Mouse (Mus musculus): ENCODE results near the gene Sapcd1.

Sapcd1 gene

DNA sequence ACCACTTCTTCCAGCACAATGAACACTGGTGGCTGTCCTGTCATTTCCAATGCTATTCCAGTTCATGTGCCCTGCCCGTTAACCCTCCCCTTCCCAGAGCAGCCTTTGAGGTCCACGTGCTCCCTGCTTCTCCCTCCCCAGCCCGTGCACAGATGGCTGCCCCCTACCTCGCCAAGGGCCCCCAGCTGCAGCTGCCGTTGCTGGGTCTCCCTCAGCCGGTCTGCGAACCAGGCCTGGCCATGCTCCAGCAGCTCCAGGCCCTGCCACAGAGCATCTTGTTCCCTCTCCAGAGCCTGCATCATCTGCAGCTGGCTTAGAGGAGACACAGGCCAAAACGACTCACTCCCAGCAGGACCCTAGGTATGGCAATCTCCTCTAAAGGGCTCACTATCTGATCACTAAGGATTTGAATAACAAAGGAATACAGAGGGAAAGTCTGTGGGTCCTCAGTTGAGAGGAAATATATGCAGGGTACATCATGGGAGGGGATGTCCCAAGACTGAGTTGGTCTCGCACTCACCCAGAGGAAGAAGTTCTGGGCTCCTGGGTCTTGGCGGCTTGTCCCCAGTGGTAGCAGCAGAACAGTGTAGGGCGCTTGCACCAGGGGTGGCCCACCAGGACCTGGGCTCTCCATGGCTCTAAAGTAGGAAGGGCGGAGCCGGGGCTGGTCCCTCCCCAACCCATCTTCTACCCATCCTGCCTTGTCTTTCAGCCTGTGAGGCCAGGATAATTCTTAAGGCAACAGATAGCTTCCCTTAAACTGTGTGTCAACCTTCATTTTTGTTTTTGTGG is at the start of gene Sapcd1:
TSS of gene Sapcd1 (minus strand) at position 740 of the 792 bp plus-strand sequence.
- no peak for DNase-seq (ENCODE audit: extremely low spot score, low read depth, low spot score)

DNA sequence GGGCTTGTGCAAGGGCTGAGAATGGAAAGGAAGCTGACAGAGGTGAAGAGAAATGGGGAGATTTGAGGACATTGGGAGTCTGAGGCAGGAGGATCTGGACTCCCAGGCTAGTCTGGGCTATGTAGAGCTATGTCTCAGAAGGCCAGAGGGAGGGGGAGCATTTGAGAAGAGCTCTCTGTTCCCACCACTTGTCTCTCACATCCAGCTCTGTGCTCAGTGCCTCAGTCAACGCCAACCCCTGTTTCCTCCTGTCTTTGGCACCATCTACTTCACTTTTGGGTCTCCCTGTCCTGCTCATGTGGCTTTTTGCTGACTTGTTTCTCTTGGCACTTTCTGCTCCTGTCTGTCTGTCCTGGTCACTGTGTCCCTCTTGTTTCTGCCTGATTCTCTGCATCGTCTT is 49.5 kb upstream of the Sapcd1 start:
- no peak for DNase-seq (ENCODE audit: extremely low spot score, low read depth, low spot score)

GRCm38 (mm10) chr17:35076507-35077176 is 48.8 kb upstream of the Sapcd1 start, which contains the start of gene Ly6g6e:
Ly6g6e (plus strand) TSS chr17:35076902.
- DNase-seq (ENCODE audit: extremely low spot score, low read depth, low spot score) = no peak

GRCm38 (mm10) chr17:35074097-35074496 is 46.3 kb upstream of the Sapcd1 start:
- DNase-seq (ENCODE audit: extremely low spot score, low read depth, low spot score) = no peak

- no peak for DNase-seq (ENCODE audit: extremely low spot score, low read depth, low spot score)
These were observed 43.6 kb upstream of the Sapcd1 start for GRCm38 (mm10) chr17:35071454-35071853.

GRCm38 (mm10) chr17:35070556-35071229 is 42.9 kb upstream of the Sapcd1 start:
- no peak for DNase-seq (ENCODE audit: extremely low spot score, low read depth, low spot score)

DNA sequence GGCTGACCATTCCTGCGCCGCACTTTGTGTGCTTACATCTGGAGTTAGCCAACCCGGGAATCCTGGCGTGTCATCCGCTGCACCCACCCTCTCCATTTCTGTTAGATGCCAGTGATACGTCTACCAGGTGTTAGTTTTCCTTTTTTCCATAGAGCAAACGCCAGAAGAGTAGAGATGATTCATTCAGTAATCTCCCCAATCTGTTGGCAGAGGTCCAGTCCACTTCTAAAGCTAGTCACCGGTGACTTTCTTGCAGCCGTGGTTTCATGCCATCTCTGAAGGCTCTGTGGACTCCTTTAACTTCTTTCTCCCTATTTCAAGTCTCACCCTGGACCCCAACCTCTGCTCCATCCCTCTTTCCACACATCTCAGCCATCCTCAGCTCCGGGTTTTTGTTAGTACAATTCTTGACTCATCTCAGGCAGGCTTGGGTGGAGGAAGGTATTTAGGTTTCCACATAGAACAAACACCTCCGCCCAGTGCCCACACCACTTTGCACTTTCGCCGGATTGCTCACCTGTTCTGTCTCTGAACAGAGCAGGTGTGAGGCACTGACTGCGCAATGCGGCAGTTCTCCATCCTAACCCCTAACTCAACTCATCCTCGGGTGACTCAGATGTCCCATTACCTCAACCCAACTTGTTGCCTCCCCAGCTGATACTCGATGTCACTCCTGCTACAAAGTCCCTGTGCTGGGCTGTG is 40.5 kb upstream of the Sapcd1 start:
- no peak for DNase-seq (ENCODE audit: extremely low spot score, low read depth, low spot score)

DNA sequence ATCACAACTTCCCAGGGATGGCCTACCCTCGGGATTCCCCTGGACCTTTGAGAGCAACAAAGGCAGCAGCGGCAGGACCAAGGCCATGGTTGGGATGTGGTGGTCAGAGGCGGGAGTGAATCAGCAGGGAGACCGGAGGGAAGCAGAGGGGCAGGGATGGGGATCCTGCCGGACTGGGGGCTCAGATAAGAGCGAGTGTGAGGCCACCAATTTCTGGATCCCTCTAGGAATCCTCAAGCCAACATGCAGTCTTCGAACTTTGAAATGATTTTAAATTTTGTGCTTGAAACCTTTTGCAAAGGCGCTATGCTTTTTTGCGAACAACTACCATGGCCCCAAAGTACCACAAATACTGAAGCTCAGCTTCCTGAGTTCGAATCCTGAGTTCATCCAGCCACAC is 38.3 kb upstream of the Sapcd1 start, which contains the start of gene Mpig6b:
TSS of gene Mpig6b (minus strand) at position 101 of the 400 bp plus-strand sequence.
- DNase-seq (ENCODE audit: extremely low spot score, low read depth, low spot score) = no peak

- DNase-seq (ENCODE audit: extremely low spot score, low read depth, low spot score) = no peak
These were observed 37.4 kb upstream of the Sapcd1 start, which contains the start of gene Ly6g6c for GRCm38 (mm10) chr17:35064951-35065947. Ly6g6c (plus strand) TSS chr17:35065388.

- no peak for DNase-seq (ENCODE audit: extremely low spot score, low read depth, low spot score)
These were observed 36.6 kb upstream of the Sapcd1 start for GRCm38 (mm10) chr17:35064378-35064877.

- no peak for DNase-seq (ENCODE audit: extremely low spot score, low read depth, low spot score)
These were observed 35.6 kb upstream of the Sapcd1 start for GRCm38 (mm10) chr17:35063466-35063865.

DNA sequence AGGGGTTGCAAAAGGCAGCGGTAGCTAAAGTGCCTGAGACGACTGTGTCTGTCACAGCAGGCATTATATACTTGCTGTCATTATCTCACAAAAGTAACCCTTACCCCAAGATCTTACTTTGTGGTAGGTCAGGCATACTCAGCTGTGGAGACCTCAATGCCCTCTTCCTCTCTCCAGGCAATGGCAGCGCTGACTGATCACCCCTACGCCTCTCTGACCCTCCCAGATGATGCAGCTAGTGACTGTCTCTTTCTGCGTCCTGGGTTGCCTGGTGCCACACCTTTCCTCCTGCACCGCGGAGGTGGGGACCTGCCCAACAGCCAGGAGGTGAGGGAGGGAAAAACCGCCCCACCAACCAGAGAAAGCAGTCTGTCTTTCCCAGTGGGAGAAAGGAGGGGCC is 33.5 kb upstream of the Sapcd1 start:
- DNase-seq (ENCODE audit: extremely low spot score, low read depth, low spot score) = no peak

GRCm38 (mm10) chr17:35060737-35061297 is 33.0 kb upstream of the Sapcd1 start:
- DNase-seq (ENCODE audit: extremely low spot score, low read depth, low spot score) = no peak

DNA sequence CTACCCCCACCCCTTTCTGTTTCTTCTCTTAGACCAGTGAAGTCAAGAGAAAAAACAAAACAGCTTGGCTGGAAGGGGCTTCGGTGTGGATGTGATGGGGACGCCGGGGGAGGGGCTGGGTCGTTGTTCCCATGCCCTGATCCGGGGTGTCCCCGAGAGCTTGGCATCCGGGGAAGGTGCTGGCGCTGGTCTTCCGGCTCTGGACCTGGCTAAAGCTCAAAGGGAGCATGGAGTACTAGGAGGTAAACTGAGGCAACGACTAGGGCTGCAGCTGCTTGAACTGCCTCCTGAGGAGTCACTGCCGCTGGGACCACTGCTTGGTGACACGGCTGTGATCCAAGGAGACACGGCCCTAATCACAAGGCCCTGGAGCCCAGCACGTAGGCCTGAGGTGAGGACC is 32.3 kb upstream of the Sapcd1 start:
- DNase-seq (ENCODE audit: extremely low spot score, low read depth, low spot score) = no peak

DNA sequence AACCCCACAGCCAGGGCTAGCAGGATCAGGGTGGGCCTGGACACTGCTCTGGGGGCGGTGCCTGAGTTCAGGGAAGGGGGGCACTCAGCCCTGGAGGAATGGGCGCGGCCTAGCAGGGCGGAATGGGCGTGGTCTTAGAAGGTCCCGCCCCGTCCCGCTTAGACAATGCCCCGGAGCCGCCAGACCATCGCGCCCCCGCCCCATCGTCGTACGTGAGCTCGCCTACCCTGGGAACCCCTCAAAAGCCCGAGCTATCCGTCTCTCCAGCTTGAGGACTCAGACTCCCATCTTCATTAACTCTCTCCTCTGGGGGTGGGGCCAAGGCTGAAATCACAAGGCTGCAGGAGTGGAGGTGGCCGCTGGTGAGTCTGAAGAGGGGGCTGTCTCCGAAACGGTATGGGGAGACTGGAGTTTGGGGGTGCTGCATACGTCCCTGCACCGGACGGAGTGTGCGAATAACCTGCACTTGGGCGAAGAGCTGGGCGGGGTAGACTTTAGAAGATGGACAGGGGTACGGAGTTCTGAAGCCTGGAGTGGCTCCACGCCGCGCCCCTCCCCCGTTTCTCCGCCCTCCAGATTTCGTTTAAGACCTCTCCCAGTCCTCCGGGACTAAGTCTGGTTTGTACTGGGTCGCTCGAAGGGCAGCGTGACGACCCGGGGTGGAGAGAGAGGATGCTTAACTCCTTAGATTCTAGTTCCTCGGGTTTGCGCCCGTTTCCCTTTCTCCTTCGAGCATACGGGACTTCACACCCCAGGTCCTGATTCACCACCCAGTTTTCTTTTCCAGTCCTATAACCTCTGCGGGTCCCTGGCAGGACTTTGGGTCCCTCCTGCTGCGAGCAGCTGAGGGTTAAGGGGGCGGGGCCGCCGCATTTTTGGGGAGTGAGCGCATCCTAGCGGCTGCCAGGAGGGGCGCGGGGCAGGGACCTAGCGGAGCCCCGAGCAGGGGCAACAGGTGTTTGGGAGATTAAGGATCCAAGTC is 31.4 kb upstream of the Sapcd1 start, which contains the start of gene Ddah2:
TSS of gene Ddah2 (plus strand) at position 125 of the 982 bp plus-strand sequence.
- peak; percentile 52 for DNase-seq (ENCODE audit: extremely low spot score, low read depth, low spot score)

GRCm38 (mm10) chr17:35058316-35058715 is 30.5 kb upstream of the Sapcd1 start:
- no peak for DNase-seq (ENCODE audit: extremely low spot score, low read depth, low spot score)

- no peak for DNase-seq (ENCODE audit: extremely low spot score, low read depth, low spot score)
These were observed 29.3 kb upstream of the Sapcd1 start for GRCm38 (mm10) chr17:35057090-35057489.

All from hindlimb bud, embryonic 11.5 days (tissue).